13 mouse cellular contexts compared by ENCODE assay signal in the genomic region with DNA sequence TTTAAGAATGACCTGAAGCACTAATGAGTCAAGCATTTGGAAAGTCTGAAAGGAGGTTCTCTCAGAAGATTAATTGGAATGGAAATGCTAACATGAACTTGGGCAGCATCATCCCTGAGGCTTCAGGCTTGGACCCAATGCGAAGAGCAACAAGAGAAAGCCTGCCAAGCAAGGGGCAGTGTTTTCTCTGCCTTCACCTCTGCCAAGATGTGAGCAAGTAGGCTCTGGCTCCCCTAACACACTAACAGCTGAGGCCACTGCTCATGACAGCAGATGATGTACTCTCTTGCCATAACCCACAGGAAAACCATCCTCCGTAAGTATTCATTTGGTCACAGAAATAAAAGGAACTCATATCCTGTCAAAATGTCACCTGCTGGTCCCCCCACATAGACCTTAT.
DNase-seq lines count a peak whose midpoint lies in the region.
"Had no signal": no experiment of that assay in that cellular context is flagged by ENCODE, and none has a peak within 500 bp of the region (broad histone marks: within the 10 kb centered on the region; RNA-seq: fewer than 3 reads in every experiment).

No protein-coding gene starts in this region.

- intact Hi-C loops in left cerebral cortex, postnatal 4 days (cut with DNase I), result no loop called here
- intact Hi-C loops in gastrocnemius, postnatal 36 days (cut with DNase I), result no loop called here

- DNase-seq in cerebellum, postnatal 14 days, result peak; percentile 45 to 53
- no peak for DNase-seq in cerebellum, adult 18-20 months
- peak; percentile 47 for DNase-seq in left cerebral cortex, postnatal 4 days
- DNase-seq in left cerebral cortex, adult 8-10 months (ENCODE audit: low spot score in 2 of 2), result no peak
- peak; percentile 3 for DNase-seq in Muller cell, postnatal 12 days (ENCODE audit: inconsistent ontology term)
- no peak for DNase-seq in gastrocnemius, postnatal 36 days
- DNase-seq: adrenal gland, adult 8-10 months; adrenal gland, postnatal 14 days; adrenal gland, postnatal 36 days; cerebellum, adult 2 months; cerebellum, adult 9-10 months; cerebellum, postnatal 25 days; forebrain, postnatal 0 days had no signal

Comparison
In these comparisons a context has a peak if more than half of its experiments do, and no peak if none do; other contexts are left out.
1. DNase-seq: peak in cerebellum, postnatal 14 days (2 of 2), left cerebral cortex, postnatal 4 days (single experiment) and Muller cell, postnatal 12 days (single experiment); none in cerebellum, adult 18-20 months (0 of 2), left cerebral cortex, adult 8-10 months (0 of 2) and gastrocnemius, postnatal 36 days (0 of 2).